Comparison of ENCODE assay signal across 22 mouse cellular contexts in the genomic region with DNA sequence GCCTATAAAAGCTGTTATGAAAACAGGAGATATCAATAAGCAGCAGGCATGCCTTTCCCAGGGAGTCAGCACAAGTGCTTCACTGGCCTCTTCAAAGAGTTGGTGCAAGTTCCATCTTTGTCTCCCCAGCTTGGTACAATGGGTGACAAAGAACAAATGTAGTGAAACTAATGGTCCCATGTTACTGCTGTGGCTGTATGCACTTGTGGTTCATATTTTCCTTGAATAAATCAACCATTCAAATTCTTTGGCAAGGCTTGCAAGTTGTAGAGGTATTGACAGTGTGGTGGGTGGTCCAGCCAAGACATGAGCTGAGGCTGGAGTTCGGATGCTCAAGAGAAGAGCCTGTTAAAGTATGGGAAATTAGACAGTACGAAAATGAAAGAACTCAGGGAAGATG.
DNase-seq lines count a peak whose midpoint lies in the region; ATAC-seq and TF ChIP-seq lines count a peak whose summit lies in the region.
"Had no signal": no experiment of that assay in that cellular context is flagged by ENCODE, and none has a peak within 500 bp of the region (broad histone marks: within the 10 kb centered on the region; RNA-seq: fewer than 3 reads in every experiment).

No protein-coding gene starts in this region.

- no peak; the same call in none of the 2 replicates for TF ChIP-seq RAD21 in CH12.LX (IDR thresholded peaks at IDR 0.05; ENCODE audit: low read depth, low read length)

- H3K4me2 ChIP-seq in hindbrain, postnatal 0 days (ENCODE audit: low read depth, low read length), result no peak overlapping the region
- H3K4me2 ChIP-seq in hindbrain, embryonic 12.5 days (replicated peaks), result no peak overlapping the region
- peak overlapping the region; percentile 14 for H3K4me2 ChIP-seq in CH12.LX (ENCODE audit: insufficient read depth, low read depth, poor library complexity, severe bottlenecking)

- peaks cover 4% of the 10 kb centered on the region; the same call in 1 of the 2 replicates for H3K79me2 ChIP-seq in CH12.LX (replicated peaks; ENCODE audit: control insufficient read depth, extremely low read depth, insufficient read depth, poor library complexity, severe bottlenecking)

- TF ChIP-seq POLR2A in CH12.LX (IDR thresholded peaks at IDR 0.05; ENCODE audit: low read depth, low read length), result peak; percentile 41; the same call in 1 of the 2 replicates

- WGBS in hindbrain, postnatal 0 days, result 74% methylated on average over 2 of the region's 2 CpGs
- WGBS in hindbrain, embryonic 12.5 days, result 83% methylated on average over 2 of the region's 2 CpGs

- no peak overlapping the region for H3K9ac ChIP-seq in hindbrain, postnatal 0 days (replicated peaks; ENCODE audit: low read length)
- no peak overlapping the region for H3K9ac ChIP-seq in hindbrain, embryonic 12.5 days
- peak overlapping the region; percentile 8 for H3K9ac ChIP-seq in CH12.LX (ENCODE audit: insufficient read depth, low read depth)

- H3K27me3 ChIP-seq in hindbrain, postnatal 0 days (ENCODE audit: insufficient read depth, low read length), result no peaks in the 10 kb centered on the region
- H3K27me3 ChIP-seq in hindbrain, embryonic 12.5 days, result no peaks in the 10 kb centered on the region
- no peaks in the 10 kb centered on the region for H3K27me3 ChIP-seq in CH12.LX (replicated peaks)

- TF ChIP-seq CTCF in hindbrain, postnatal 0 days (IDR thresholded peaks at IDR 0.05; ENCODE audit: low read depth), result no peak
- no peak for TF ChIP-seq CTCF in CH12.LX (conservative IDR thresholded peaks at IDR 0.05 in 1 of 2, IDR thresholded peaks at IDR 0.05 in 1 of 2; ENCODE audit: low read depth in 2 of 2, low read length in 2 of 2)

- peak; percentile 86 for TF ChIP-seq EP300 in CH12.LX (IDR thresholded peaks at IDR 0.05; ENCODE audit: low read length)

- H3K4me1 ChIP-seq in hindbrain, postnatal 0 days (ENCODE audit: insufficient read depth, low read length), result no peaks in the 10 kb centered on the region
- H3K4me1 ChIP-seq in hindbrain, embryonic 12.5 days, result no peaks in the 10 kb centered on the region
- H3K4me1 ChIP-seq in CH12.LX (ENCODE audit: control insufficient read depth in 1 of 2, insufficient read depth in 2 of 2), result peaks cover 11 to 56% of the 10 kb centered on the region in 2 experiments

- H3K4me3 ChIP-seq in hindbrain, postnatal 0 days (ENCODE audit: low read length), result no peak overlapping the region
- no peak overlapping the region for H3K4me3 ChIP-seq in hindbrain, embryonic 12.5 days
- no peak overlapping the region for H3K4me3 ChIP-seq in CH12.LX (replicated peaks in 1 of 3; ENCODE audit: low read depth in 2 of 3, low read length in 2 of 3, poor library complexity in 1 of 3)

- H3K9me3 ChIP-seq in hindbrain, postnatal 0 days (ENCODE audit: low read length), result no peaks in the 10 kb centered on the region
- H3K9me3 ChIP-seq in hindbrain, embryonic 12.5 days (replicated peaks), result no peaks in the 10 kb centered on the region
- peaks cover 16% of the 10 kb centered on the region for H3K9me3 ChIP-seq in CH12.LX (replicated peaks; ENCODE audit: low read length)

- dilution Hi-C loops in CH12.LX (cut with MboI; ENCODE audit: extremely low pct_ligation_motif_present, extremely low pct_unique_long_range_greater_than_20kb, low sequenced_read_pairs), result no loop called here

- DNase-seq in hindbrain, postnatal 0 days (ENCODE audit: low spot score), result no peak
- DNase-seq in CH12.LX (ENCODE audit: extremely low read depth), result peak; percentile 57
- DNase-seq in Muller cell, postnatal 12 days (ENCODE audit: inconsistent ontology term), result peak; percentile 72
- no peak for DNase-seq in left cerebral cortex, adult 8-10 months (ENCODE audit: low spot score in 2 of 2)
- no peak for DNase-seq in embryo, embryonic 11 days
- DNase-seq: adrenal gland, adult 2 months; adrenal gland, adult 8-10 months; adrenal gland, postnatal 10 days; adrenal gland, postnatal 14 days; adrenal gland, postnatal 25 days; adrenal gland, postnatal 36 days; B cell, adult 2 months; cerebellum, adult 11 months; cerebellum, adult 11-12 months; cerebellum, adult 18-20 months; cerebellum, adult 2 months; cerebellum, adult 8-10 months had no signal

- in situ Hi-C loops in CH12.LX (cut with MboI; ENCODE audit: low pct_ligation_motif_present, low pct_unique_long_range_greater_than_20kb, low sequenced_read_pairs), result no loop called here

- no peak overlapping the region for H3K27ac ChIP-seq in hindbrain, postnatal 0 days
- H3K27ac ChIP-seq in hindbrain, embryonic 12.5 days, result no peak overlapping the region
- H3K27ac ChIP-seq in CH12.LX (ENCODE audit: insufficient read depth, low read depth), result peak overlapping the region; percentile 88

- no peaks in the 10 kb centered on the region for H3K36me3 ChIP-seq in hindbrain, postnatal 0 days (ENCODE audit: insufficient read depth, low read length)
- H3K36me3 ChIP-seq in hindbrain, embryonic 12.5 days, result no peaks in the 10 kb centered on the region
- H3K36me3 ChIP-seq in CH12.LX (replicated peaks in 1 of 2; ENCODE audit: control insufficient read depth in 1 of 2, insufficient read depth in 1 of 2, low read length in 1 of 2), result no peaks in the 10 kb centered on the region
- H3K36me3 ChIP-seq: G1E had no signal

- ATAC-seq in hindbrain, postnatal 0 days, result 0 out of 2 replicates have a peak, but pooled peaks have one; percentile 40
- no peak for ATAC-seq in hindbrain, embryonic 12.5 days (ENCODE audit: low FRiP score)
- ATAC-seq: activated CD4-positive, CD25-positive, alpha-beta regulatory T cell, adult 4 months; CD4-positive, CD25-positive, alpha-beta regulatory T cell, adult 4 months; Patski had no signal

TF ChIP-seq in CH12.LX, 34 proteins besides CTCF, POLR2A, EP300 and RAD21:
- TF ChIP-seq MAZ (IDR thresholded peaks at IDR 0.05; ENCODE audit: low read depth, low read length), result no peak
- peak; percentile 85 for TF ChIP-seq TCF12 (IDR thresholded peaks at IDR 0.05; ENCODE audit: low read depth, low read length)
- peak; percentile 57; the same call in 1 of the 2 replicates for TF ChIP-seq CHD1 (IDR thresholded peaks at IDR 0.05; ENCODE audit: low read depth, low read length)
- no peak for TF ChIP-seq NRF1 (IDR thresholded peaks at IDR 0.05; ENCODE audit: low read depth, low read length)
- no peak for TF ChIP-seq MXI1 (IDR thresholded peaks at IDR 0.05; ENCODE audit: low read depth, low read length)
- TF ChIP-seq ETS1 (conservative IDR thresholded peaks at IDR 0.05; ENCODE audit: low read depth, low read length), result peak; percentile 82
- TF ChIP-seq MEF2A (IDR thresholded peaks at IDR 0.05; ENCODE audit: borderline replicate concordance, low read depth, low read length), result peak; percentile 73
- TF ChIP-seq BHLHE40 (IDR thresholded peaks at IDR 0.05; ENCODE audit: low read depth, low read length), result peak; percentile 73
- TF ChIP-seq MAFK (IDR thresholded peaks at IDR 0.05; ENCODE audit: insufficient replicate concordance, low read length), result peak; percentile 54; the same call in 1 of the 2 replicates
- no peak for TF ChIP-seq USF2 (conservative IDR thresholded peaks at IDR 0.05; ENCODE audit: low read depth, low read length)
- TF ChIP-seq HCFC1 (IDR thresholded peaks at IDR 0.05; ENCODE audit: low read depth, low read length), result no peak
- TF ChIP-seq ZNF384 (IDR thresholded peaks at IDR 0.05; ENCODE audit: low read depth, low read length), result peak; percentile 29; the same call in 1 of the 2 replicates
- peak; percentile 53; the same call in 1 of the 2 replicates for TF ChIP-seq KAT2A (IDR thresholded peaks at IDR 0.05; ENCODE audit: insufficient replicate concordance, low read length)
- TF ChIP-seq IRF4 (IDR thresholded peaks at IDR 0.05; ENCODE audit: low read depth, low read length), result peak; percentile 64; the same call in 1 of the 2 replicates
- no peak for TF ChIP-seq GABPA (IDR thresholded peaks at IDR 0.05; ENCODE audit: insufficient replicate concordance, low read depth, low read length)
- no peak for TF ChIP-seq POLR2AphosphoS2 (IDR thresholded peaks at IDR 0.05; ENCODE audit: low read depth, low read length)
- no peak for TF ChIP-seq USF1 (IDR thresholded peaks at IDR 0.05; ENCODE audit: low read depth, low read length)
- 0 out of 2 replicates have a peak, but pooled peaks have one; percentile 38 for TF ChIP-seq MAX (IDR thresholded peaks at IDR 0.05; ENCODE audit: low read length)
- TF ChIP-seq TBP (conservative IDR thresholded peaks at IDR 0.05; ENCODE audit: low read depth, low read length), result peak; percentile 72; the same call in 1 of the 2 replicates
- no peak for TF ChIP-seq E2F4 (IDR thresholded peaks at IDR 0.05; ENCODE audit: insufficient replicate concordance, low read depth, low read length)
- peak; percentile 57; the same call in 1 of the 2 replicates for TF ChIP-seq JUN (IDR thresholded peaks at IDR 0.05; ENCODE audit: insufficient read depth, low read depth, low read length)
- peak; percentile 14; the same call in 1 of the 2 replicates for TF ChIP-seq SMC3 (IDR thresholded peaks at IDR 0.05; ENCODE audit: low read depth, low read length)
- no peak for TF ChIP-seq UBTF (IDR thresholded peaks at IDR 0.05; ENCODE audit: low read depth, low read length)
- no peak for TF ChIP-seq PAX5 (IDR thresholded peaks at IDR 0.05; ENCODE audit: low read length)
- no peak; the same call in 1 of the 2 replicates for TF ChIP-seq MYC (IDR thresholded peaks at IDR 0.05; ENCODE audit: low read depth, low read length)
- TF ChIP-seq JUND (conservative IDR thresholded peaks at IDR 0.05; ENCODE audit: low read depth, low read length), result peak; percentile 61; the same call in 1 of the 2 replicates
- 0 out of 2 replicates have a peak, but pooled peaks have one; percentile 47 for TF ChIP-seq SIN3A (IDR thresholded peaks at IDR 0.05; ENCODE audit: low read length)

Comparison
In these comparisons a context has a peak if more than half of its experiments do, and no peak if none do; other contexts are left out.
1. DNase-seq: peak in CH12.LX (single experiment) and Muller cell, postnatal 12 days (single experiment); none in hindbrain, postnatal 0 days (single experiment), left cerebral cortex, adult 8-10 months (0 of 2) and embryo, embryonic 11 days (single experiment).